Mouse (Mus musculus): ENCODE results near the gene Paqr9. TPM values are rescaled to one million over a fixed set of nuclear protein-coding genes. Genes with fewer than 3 reads are reported as not detected.
"Not testable (repeated sequence)": the region's sequence is repeated elsewhere in the genome, so short reads cannot be mapped to it uniquely, and the experiment has no call there.

Gene Paqr9
- polyA plus RNA-seq (2015; fragmentation: Nextera tagmentation; extraction: Ambion mirVana), result 5.0 and 6.1 TPM in 2 replicates

GRCm38 (mm10) chr9:95559059-95559935 lies at the start of gene Paqr9:
Gene Paqr9 (plus strand): TSS chr9:95559657.
- H3K4me2 ChIP-seq (ENCODE audit: low read length), result peak within 1 kb of the TSS; percentile 96
- peaks cover 28% of the 10 kb centered on the region for H3K4me1 ChIP-seq (ENCODE audit: control insufficient read depth, insufficient read depth, low read depth, low read length)
- H3K36me3 ChIP-seq (ENCODE audit: control insufficient read depth, insufficient read depth, low read length), result no peaks in the 10 kb centered on the region
- peak within 1 kb of the TSS; percentile 83 for H3K4me3 ChIP-seq (ENCODE audit: low read length)
- peak within 1 kb of the TSS; percentile 84 for H3K27ac ChIP-seq (ENCODE audit: low read depth, low read length)
- H3K9me3 ChIP-seq (ENCODE audit: control insufficient read depth, low read length), result no peaks in the 10 kb centered on the region
- peak within 1 kb of the TSS; percentile 88 for H3K9ac ChIP-seq (ENCODE audit: low read depth, low read length)
- WGBS, result under 1% methylated on average over 73 of the region's 118 CpGs
- ATAC-seq, result peak; percentile 71
- H3K27me3 ChIP-seq (replicated peaks; ENCODE audit: control insufficient read depth, insufficient read depth, low read length), result peaks cover 6% of the 10 kb centered on the region

- 12% methylated on average over 21 of the region's 21 CpGs for WGBS
- Histone ChIP-seq H3K4me3 (ENCODE audit: low read length) (peak overlapping the region; percentile 87), H3K9ac (ENCODE audit: low read depth, low read length) (peak overlapping the region; percentile 92), H3K9me3 (ENCODE audit: control insufficient read depth, low read length) (no peaks in the 10 kb centered on the region), H3K27me3 (replicated peaks; ENCODE audit: control insufficient read depth, insufficient read depth, low read length) (no peaks in the 10 kb centered on the region), H3K4me1 (ENCODE audit: control insufficient read depth, insufficient read depth, low read depth, low read length) (peaks cover 11% of the 10 kb centered on the region), H3K4me2 (ENCODE audit: low read length) (peak overlapping the region; percentile 98), H3K27ac (ENCODE audit: low read depth, low read length) (peak overlapping the region; percentile 87), H3K36me3 (ENCODE audit: control insufficient read depth, insufficient read depth, low read length) (no peaks in the 10 kb centered on the region)
- peak; percentile 13; the same call in 1 of the 2 replicates for ATAC-seq
These were observed 48.6 kb upstream of the Paqr9 start for GRCm38 (mm10) chr9:95510693-95511404.

- Histone ChIP-seq H3K4me3 (ENCODE audit: low read length) (peak within 1 kb of the TSS; percentile 87), H3K27me3 (replicated peaks; ENCODE audit: control insufficient read depth, insufficient read depth, low read length) (no peaks in the 10 kb centered on the region), H3K27ac (ENCODE audit: low read depth, low read length) (peak within 1 kb of the TSS; percentile 87), H3K9me3 (ENCODE audit: control insufficient read depth, low read length) (no peaks in the 10 kb centered on the region), H3K4me2 (ENCODE audit: low read length) (peak within 1 kb of the TSS; percentile 98), H3K36me3 (ENCODE audit: control insufficient read depth, insufficient read depth, low read length) (no peaks in the 10 kb centered on the region), H3K9ac (ENCODE audit: low read depth, low read length) (peak within 1 kb of the TSS; percentile 92), H3K4me1 (ENCODE audit: control insufficient read depth, insufficient read depth, low read depth, low read length) (peaks cover 11% of the 10 kb centered on the region)
- peak; percentile 97 for ATAC-seq
- WGBS, result under 1% methylated on average over 73 of the region's 74 CpGs
These were observed 47.8 kb upstream of the Paqr9 start, which contains the start of gene U2surp for GRCm38 (mm10) chr9:95511472-95512330. Gene U2surp (minus strand): TSS chr9:95511996.

- 23% methylated on average over 15 of the region's 15 CpGs for WGBS
- Histone ChIP-seq H3K27ac (ENCODE audit: low read depth, low read length) (peak overlapping the region; percentile 86), H3K36me3 (ENCODE audit: control insufficient read depth, insufficient read depth, low read length) (no peaks in the 10 kb centered on the region), H3K9me3 (ENCODE audit: control insufficient read depth, low read length) (no peaks in the 10 kb centered on the region), H3K4me3 (ENCODE audit: low read length) (peak overlapping the region; percentile 87), H3K4me1 (ENCODE audit: control insufficient read depth, insufficient read depth, low read depth, low read length) (peaks cover 11% of the 10 kb centered on the region), H3K4me2 (ENCODE audit: low read length) (peak overlapping the region; percentile 82), H3K27me3 (replicated peaks; ENCODE audit: control insufficient read depth, insufficient read depth, low read length) (no peaks in the 10 kb centered on the region), H3K9ac (ENCODE audit: low read depth, low read length) (peak overlapping the region; percentile 56)
- peak; percentile 70 for ATAC-seq
These were observed 47.0 kb upstream of the Paqr9 start for GRCm38 (mm10) chr9:95512331-95513030.

GRCm38 (mm10) chr9:95513776-95514175 lies 45.7 kb upstream of the Paqr9 start:
- Histone ChIP-seq H3K27ac (ENCODE audit: low read depth, low read length) (no peak overlapping the region), H3K36me3 (ENCODE audit: control insufficient read depth, insufficient read depth, low read length) (no peaks in the 10 kb centered on the region), H3K4me1 (ENCODE audit: control insufficient read depth, insufficient read depth, low read depth, low read length) (peaks cover 11% of the 10 kb centered on the region), H3K4me3 (ENCODE audit: low read length) (no peak overlapping the region), H3K27me3 (replicated peaks; ENCODE audit: control insufficient read depth, insufficient read depth, low read length) (no peaks in the 10 kb centered on the region), H3K9ac (ENCODE audit: low read depth, low read length) (no peak overlapping the region), H3K4me2 (ENCODE audit: low read length) (no peak overlapping the region), H3K9me3 (ENCODE audit: control insufficient read depth, low read length) (no peaks in the 10 kb centered on the region)
- 100% methylated on average over 2 of the region's 2 CpGs for WGBS
- ATAC-seq, result no peak

- 94% methylated on average over 3 of the region's 3 CpGs for WGBS
- not testable (repeated sequence) for H3K27ac ChIP-seq (ENCODE audit: low read depth, low read length); H3K9me3 ChIP-seq (ENCODE audit: control insufficient read depth, low read length); H3K36me3 ChIP-seq (ENCODE audit: control insufficient read depth, insufficient read depth, low read length); H3K4me3 ChIP-seq (ENCODE audit: low read length); H3K9ac ChIP-seq (ENCODE audit: low read depth, low read length); H3K4me2 ChIP-seq (ENCODE audit: low read length); H3K27me3 ChIP-seq (replicated peaks; ENCODE audit: control insufficient read depth, insufficient read depth, low read length); ATAC-seq
- H3K4me1 ChIP-seq (ENCODE audit: control insufficient read depth, insufficient read depth, low read depth, low read length), result peaks cover 11% of the 10 kb centered on the region
These were observed 45.1 kb upstream of the Paqr9 start for GRCm38 (mm10) chr9:95514361-95514760.

GRCm38 (mm10) chr9:95520563-95520962 lies 38.9 kb upstream of the Paqr9 start:
- 86% methylated on average over 5 of the region's 5 CpGs for WGBS
- Histone ChIP-seq H3K4me1 (ENCODE audit: control insufficient read depth, insufficient read depth, low read depth, low read length) (no peaks in the 10 kb centered on the region), H3K27me3 (replicated peaks; ENCODE audit: control insufficient read depth, insufficient read depth, low read length) (no peaks in the 10 kb centered on the region), H3K36me3 (ENCODE audit: control insufficient read depth, insufficient read depth, low read length) (no peaks in the 10 kb centered on the region), H3K9ac (ENCODE audit: low read depth, low read length) (no peak overlapping the region), H3K4me2 (ENCODE audit: low read length) (no peak overlapping the region), H3K9me3 (ENCODE audit: control insufficient read depth, low read length) (no peaks in the 10 kb centered on the region), H3K27ac (ENCODE audit: low read depth, low read length) (no peak overlapping the region), H3K4me3 (ENCODE audit: low read length) (no peak overlapping the region)
- ATAC-seq, result no peak

- Histone ChIP-seq H3K4me2 (ENCODE audit: low read length) (no peak overlapping the region), H3K9me3 (ENCODE audit: control insufficient read depth, low read length) (no peaks in the 10 kb centered on the region), H3K36me3 (ENCODE audit: control insufficient read depth, insufficient read depth, low read length) (no peaks in the 10 kb centered on the region), H3K27me3 (replicated peaks; ENCODE audit: control insufficient read depth, insufficient read depth, low read length) (no peaks in the 10 kb centered on the region), H3K27ac (ENCODE audit: low read depth, low read length) (no peak overlapping the region), H3K4me3 (ENCODE audit: low read length) (no peak overlapping the region), H3K9ac (ENCODE audit: low read depth, low read length) (no peak overlapping the region), H3K4me1 (ENCODE audit: control insufficient read depth, insufficient read depth, low read depth, low read length) (no peaks in the 10 kb centered on the region)
- ATAC-seq, result no peak
- 92% methylated on average over 8 of the region's 8 CpGs for WGBS
These were observed 38.4 kb upstream of the Paqr9 start for GRCm38 (mm10) chr9:95521031-95521430.
